16 mouse cellular contexts compared by ENCODE assay signal in genomic region chr16:21153900-21154299, GRCm38 (mm10). TPM values are rescaled to one million over a fixed set of nuclear protein-coding genes. Genes with fewer than 3 reads are reported as not detected.
"Had no signal": no experiment of that assay in that cellular context is flagged by ENCODE, and none has a peak within 500 bp of the region (broad histone marks: within the 10 kb centered on the region; RNA-seq: fewer than 3 reads in every experiment).

Gene Teddm3 (minus strand): TSS chr16:21154000.

RNA-seq across cellular contexts. Expression of gene Teddm3, which starts in this region (rescaled TPM):
- polyA plus RNA-seq: cerebellum, adult 2 months; embryonic facial prominence, embryonic 10.5 days; embryonic facial prominence, embryonic 11.5 days; embryonic facial prominence, embryonic 12.5 days; embryonic facial prominence, embryonic 13.5 days; erythroblast, embryonic 14.5 days; forebrain, embryonic 10.5 days; forebrain, embryonic 11.5 days; forebrain, embryonic 12.5 days; forebrain, embryonic 13.5 days; forebrain, embryonic 14.5 days; forebrain, embryonic 15.5 days; forebrain, embryonic 16.5 days; forebrain, postnatal 0 days; gonadal fat pad, adult 2 months; heart, adult 2 months had no signal
